Mouse (Mus musculus) stomach, postnatal 0 days (tissue): ENCODE measurements at regions not wholly inside any gene's neighbourhood (a gene's known extent, or its start where the extent isn't known, plus 50 kb on each side); places are given as distances from the start of the nearest gene placed in this dataset.

Experiments
- CTCF ChIP-seq: IDR thresholded peaks from 2 replicates; pipeline ENCODE4 v1.5.1; 2016; ENCODE audit warnings: antibody characterized with exemption, low read depth, mild to moderate bottlenecking, moderate library complexity
- EP300 ChIP-seq: optimal IDR thresholded peaks from 2 replicates; pipeline ENCODE3; 2016; ENCODE audit warnings: antibody characterized with exemption

- TF ChIP-seq CTCF: no peak
- no peak for TF ChIP-seq EP300
These were observed 159.3 kb downstream of the Eva1a start for GRCm38 (mm10) chr6:82200130-82200529.
